Mouse (Mus musculus) midbrain, embryonic 15.5 days (tissue): ENCODE measurements at regions not wholly inside any gene's neighbourhood (a gene's known extent, or its start where the extent isn't known, plus 50 kb on each side); places are given as distances from the start of the nearest gene placed in this dataset.
A peak's percentile ranks its signal among the peaks of the same experiment; 100 is the strongest.

Experiments
- ATAC-seq: fragments of 200-750 bp; cut with Nextera tagmentation; replicated peaks from 2 replicates; pipeline ENCODE4 v1.8.0; 2017; ENCODE audit warnings: moderate TSS enrichment
- H3K27ac ChIP-seq: fragments of 300-500 bp; sonication (generic); 2 replicates; pipeline ENCODE4 v1.5.1; 2015; ENCODE audit warnings: mild to moderate bottlenecking, inconsistent platforms
- H3K27me3 ChIP-seq: fragments of 300-500 bp; sonication (generic); replicated peaks from 2 replicates; pipeline ENCODE4 v1.6.1; 2015; ENCODE audit warnings: inconsistent platforms
- H3K36me3 ChIP-seq: fragments of 300-500 bp; sonication (generic); replicated peaks from 2 replicates; pipeline ENCODE4 v1.6.1; 2015; ENCODE audit warnings: inconsistent platforms
- H3K4me1 ChIP-seq: fragments of 300-500 bp; sonication (generic); 2 replicates; pipeline ENCODE4 v1.6.1; 2015; ENCODE audit warnings: inconsistent platforms
- H3K4me2 ChIP-seq: fragments of 300-500 bp; sonication (generic); 2 replicates; pipeline ENCODE4 v1.6.1; 2015; ENCODE audit warnings: inconsistent platforms, mild to moderate bottlenecking, moderate library complexity
- H3K4me3 ChIP-seq: fragments of 300-500 bp; sonication (generic); 2 replicates; pipeline ENCODE4 v1.5.1; 2015; ENCODE audit warnings: mild to moderate bottlenecking, inconsistent platforms
- H3K9ac ChIP-seq: fragments of 300-500 bp; sonication (generic); 2 replicates; pipeline ENCODE4 v1.6.1; 2015; ENCODE audit warnings: mild to moderate bottlenecking, inconsistent platforms
- H3K9me3 ChIP-seq: fragments of 300-500 bp; sonication (generic); 2 replicates; pipeline ENCODE4 v1.6.1; 2016; ENCODE audit warnings: inconsistent platforms
- WGBS: fragments of 180-500 bp; shearing (Covaris S2); methylation state at CpG from one replicate; pipeline ENCODE4 v1.1.7; 2015; ENCODE audit warnings: mixed read lengths; 5-methylcytosine and 5-hydroxymethylcytosine counted together

- H3K4me2 ChIP-seq = no peak overlapping the region
- H3K27ac ChIP-seq = no peak overlapping the region
- 72% methylated on average over 6 of the region's 6 CpGs for WGBS
- H3K36me3 ChIP-seq = no peaks in the 10 kb centered on the region
- H3K4me1 ChIP-seq = no peaks in the 10 kb centered on the region
- ATAC-seq = no peak
- H3K4me3 ChIP-seq = no peak overlapping the region
- no peak overlapping the region for H3K9ac ChIP-seq
- no peaks in the 10 kb centered on the region for H3K27me3 ChIP-seq
- H3K9me3 ChIP-seq = no peaks in the 10 kb centered on the region
Measured at GRCm38 (mm10) chr12:32465371-32465770, 86.9 kb downstream of the Ccdc71l start.

- no peak overlapping the region for H3K27ac ChIP-seq
- H3K27me3 ChIP-seq = no peaks in the 10 kb centered on the region
- H3K36me3 ChIP-seq = no peaks in the 10 kb centered on the region
- H3K4me1 ChIP-seq = no peaks in the 10 kb centered on the region
- no peak overlapping the region for H3K4me3 ChIP-seq
- no peak overlapping the region for H3K9ac ChIP-seq
- 81% methylated on average over 4 of the region's 4 CpGs for WGBS
- no peak overlapping the region for H3K4me2 ChIP-seq
- no peak for ATAC-seq
- H3K9me3 ChIP-seq = no peaks in the 10 kb centered on the region
Measured at GRCm38 (mm10) chr12:32469863-32470262, 91.4 kb downstream of the Ccdc71l start.

- WGBS = 89% methylated on average over 3 of the region's 3 CpGs
- no peak overlapping the region for H3K27ac ChIP-seq
- no peaks in the 10 kb centered on the region for H3K27me3 ChIP-seq
- no peak for ATAC-seq
- no peaks in the 10 kb centered on the region for H3K4me1 ChIP-seq
- no peaks in the 10 kb centered on the region for H3K36me3 ChIP-seq
- no peak overlapping the region for H3K4me2 ChIP-seq
- no peak overlapping the region for H3K4me3 ChIP-seq
- H3K9ac ChIP-seq = no peak overlapping the region
- H3K9me3 ChIP-seq = no peaks in the 10 kb centered on the region
Measured at GRCm38 (mm10) chr12:32479451-32479850, 100.9 kb downstream of the Ccdc71l start.

GRCm38 (mm10) chr12:32480268-32480667 lies 101.8 kb downstream of the Ccdc71l start:
- 65% methylated on average over 5 of the region's 5 CpGs for WGBS
- H3K4me3 ChIP-seq = no peak overlapping the region
- H3K4me2 ChIP-seq = no peak overlapping the region

GRCm38 (mm10) chr12:32481051-32481450 lies 102.5 kb downstream of the Ccdc71l start:
- no peak overlapping the region for H3K4me2 ChIP-seq
- no peaks in the 10 kb centered on the region for H3K4me1 ChIP-seq
- no peak overlapping the region for H3K9ac ChIP-seq
- no peaks in the 10 kb centered on the region for H3K9me3 ChIP-seq
- H3K4me3 ChIP-seq = no peak overlapping the region
- 87% methylated on average over 5 of the region's 5 CpGs for WGBS
- no peaks in the 10 kb centered on the region for H3K27me3 ChIP-seq
- H3K36me3 ChIP-seq = no peaks in the 10 kb centered on the region
- no peak for ATAC-seq
- H3K27ac ChIP-seq = no peak overlapping the region

More at GRCm38 (mm10) chr12:32480268-32480667, 101.8 kb downstream of the Ccdc71l start:
- ATAC-seq = no peak
- no peaks in the 10 kb centered on the region for H3K4me1 ChIP-seq
- H3K9ac ChIP-seq = no peak overlapping the region
- no peaks in the 10 kb centered on the region for H3K9me3 ChIP-seq
- no peaks in the 10 kb centered on the region for H3K36me3 ChIP-seq
- H3K27me3 ChIP-seq = no peaks in the 10 kb centered on the region
- H3K27ac ChIP-seq = no peak overlapping the region

- no peaks in the 10 kb centered on the region for H3K36me3 ChIP-seq
- H3K9me3 ChIP-seq = no peaks in the 10 kb centered on the region
- no peaks in the 10 kb centered on the region for H3K4me1 ChIP-seq
- H3K9ac ChIP-seq = no peak overlapping the region
- H3K27ac ChIP-seq = no peak overlapping the region
- H3K27me3 ChIP-seq = no peaks in the 10 kb centered on the region
- H3K4me2 ChIP-seq = no peak overlapping the region
- WGBS = 78% methylated on average over 1 of the region's 1 CpGs
- no peak for ATAC-seq
- H3K4me3 ChIP-seq = no peak overlapping the region
Measured at GRCm38 (mm10) chr12:32482343-32482742, 103.8 kb downstream of the Ccdc71l start.

- Histone ChIP-seq H3K4me3 (no peak overlapping the region), H3K9ac (no peak overlapping the region), H3K27me3 (no peaks in the 10 kb centered on the region), H3K4me1 (no peaks in the 10 kb centered on the region), H3K9me3 (no peaks in the 10 kb centered on the region), H3K27ac (no peak overlapping the region), H3K36me3 (no peaks in the 10 kb centered on the region), H3K4me2 (no peak overlapping the region)
- no peak for ATAC-seq
Measured at GRCm38 (mm10) chr12:32482777-32483176, 104.3 kb downstream of the Ccdc71l start.

- WGBS = 66% methylated on average over 4 of the region's 4 CpGs
- no peaks in the 10 kb centered on the region for H3K9me3 ChIP-seq
- no peak overlapping the region for H3K9ac ChIP-seq
- H3K4me2 ChIP-seq = no peak overlapping the region
- H3K27ac ChIP-seq = no peak overlapping the region
- no peaks in the 10 kb centered on the region for H3K4me1 ChIP-seq
- ATAC-seq = no peak
- no peaks in the 10 kb centered on the region for H3K36me3 ChIP-seq
- no peak overlapping the region for H3K4me3 ChIP-seq
- H3K27me3 ChIP-seq = no peaks in the 10 kb centered on the region
Measured at GRCm38 (mm10) chr12:32486246-32486645, 107.7 kb downstream of the Ccdc71l start.

GRCm38 (mm10) chr12:32486729-32487128 lies 108.2 kb downstream of the Ccdc71l start:
- Histone ChIP-seq H3K9me3 (no peaks in the 10 kb centered on the region), H3K9ac (no peak overlapping the region), H3K36me3 (no peaks in the 10 kb centered on the region), H3K27ac (no peak overlapping the region), H3K27me3 (no peaks in the 10 kb centered on the region), H3K4me3 (no peak overlapping the region), H3K4me2 (no peak overlapping the region), H3K4me1 (no peaks in the 10 kb centered on the region)
- 50% methylated on average over 2 of the region's 2 CpGs for WGBS
- no peak for ATAC-seq

- no peaks in the 10 kb centered on the region for H3K36me3 ChIP-seq
- H3K4me2 ChIP-seq = no peak overlapping the region
- H3K9ac ChIP-seq = no peak overlapping the region
- no peaks in the 10 kb centered on the region for H3K9me3 ChIP-seq
- H3K27ac ChIP-seq = no peak overlapping the region
- no peaks in the 10 kb centered on the region for H3K27me3 ChIP-seq
- no peak overlapping the region for H3K4me3 ChIP-seq
- H3K4me1 ChIP-seq = no peaks in the 10 kb centered on the region
- 69% methylated on average over 3 of the region's 3 CpGs for WGBS
- ATAC-seq = no peak
Measured at GRCm38 (mm10) chr12:32487883-32488577, 109.5 kb downstream of the Ccdc71l start.

GRCm38 (mm10) chr12:32488578-32488892 lies 110.0 kb downstream of the Ccdc71l start:
- WGBS = 67% methylated on average over 1 of the region's 1 CpGs
- Histone ChIP-seq H3K4me1 (no peaks in the 10 kb centered on the region), H3K4me3 (no peak overlapping the region), H3K9ac (no peak overlapping the region), H3K27me3 (no peaks in the 10 kb centered on the region), H3K36me3 (no peaks in the 10 kb centered on the region), H3K9me3 (no peaks in the 10 kb centered on the region), H3K4me2 (no peak overlapping the region), H3K27ac (no peak overlapping the region)
- no peak for ATAC-seq

GRCm38 (mm10) chr12:32489415-32490139 lies 111.1 kb downstream of the Ccdc71l start:
- peak overlapping the region; percentile 25; the same call in 1 of the 2 replicates for H3K4me2 ChIP-seq
- no peaks in the 10 kb centered on the region for H3K9me3 ChIP-seq
- H3K9ac ChIP-seq = no peak overlapping the region
- H3K36me3 ChIP-seq = no peaks in the 10 kb centered on the region
- H3K4me1 ChIP-seq = no peaks in the 10 kb centered on the region
- no peak overlapping the region for H3K27ac ChIP-seq
- ATAC-seq = peak; percentile 95
- H3K4me3 ChIP-seq = no peak overlapping the region
- no peaks in the 10 kb centered on the region for H3K27me3 ChIP-seq

GRCm38 (mm10) chr12:32504196-32504595 lies 125.7 kb downstream of the Ccdc71l start:
- Histone ChIP-seq H3K27ac (no peak overlapping the region), H3K4me1 (no peaks in the 10 kb centered on the region), H3K4me3 (no peak overlapping the region), H3K9ac (no peak overlapping the region), H3K9me3 (no peaks in the 10 kb centered on the region), H3K36me3 (no peaks in the 10 kb centered on the region), H3K27me3 (no peaks in the 10 kb centered on the region), H3K4me2 (no peak overlapping the region)
- WGBS = 58% methylated on average over 3 of the region's 3 CpGs
- ATAC-seq = no peak
